Mouse (Mus musculus) ES-CJ7 (cell line): ENCODE measurements at regions not wholly inside any gene's neighbourhood (a gene's known extent, or its start where the extent isn't known, plus 50 kb on each side); places are given as distances from the start of the nearest gene placed in this dataset.

Source experiments
- DNase-seq: peaks from one replicate; pipeline ENCODE4 v3.0.0; 2011; ENCODE audit warnings: low read depth, low spot score

GRCm38 (mm10) chr9:60931290-60931689 is 136.9 kb downstream of the Uaca start:
- DNase-seq: no peak

- no peak for DNase-seq
These were observed 142.6 kb downstream of the Uaca start for GRCm38 (mm10) chr9:60936937-60937336.

- peak; percentile 84 for DNase-seq
These were observed 145.8 kb downstream of the Uaca start for GRCm38 (mm10) chr9:60939858-60940804.

- no peak for DNase-seq
These were observed 153.0 kb downstream of the Uaca start for GRCm38 (mm10) chr9:60947363-60947762.

GRCm38 (mm10) chr9:60948531-60949070 is 154.3 kb downstream of the Uaca start:
- DNase-seq: no peak

GRCm38 (mm10) chr9:60950161-60950560 is 155.8 kb downstream of the Uaca start:
- DNase-seq: no peak

- no peak for DNase-seq
These were observed 156.8 kb downstream of the Uaca start for GRCm38 (mm10) chr9:60951071-60951561.

- DNase-seq: no peak
These were observed 163.1 kb downstream of the Uaca start for GRCm38 (mm10) chr9:60957438-60957837.

GRCm38 (mm10) chr9:60959537-60959936 is 165.2 kb downstream of the Uaca start:
- DNase-seq: no peak

GRCm38 (mm10) chr9:60962086-60962485 is 167.7 kb downstream of the Uaca start:
- DNase-seq: no peak

GRCm38 (mm10) chr9:60965641-60966040 is 171.3 kb downstream of the Uaca start:
- DNase-seq: peak; percentile 39

GRCm38 (mm10) chr9:60968281-60969031 is 174.1 kb downstream of the Uaca start:
- DNase-seq: no peak

- DNase-seq: peak; percentile 55
These were observed 178.0 kb downstream of the Uaca start for GRCm38 (mm10) chr9:60972201-60972910.

GRCm38 (mm10) chr9:60974546-60974945 is 180.2 kb downstream of the Uaca start:
- no peak for DNase-seq

- no peak for DNase-seq
These were observed 188.2 kb downstream of the Uaca start for GRCm38 (mm10) chr9:60982383-60983085.

- DNase-seq: no peak
These were observed 188.9 kb downstream of the Uaca start for GRCm38 (mm10) chr9:60983246-60983645.

GRCm38 (mm10) chr9:60988113-60988512 is 193.8 kb downstream of the Uaca start:
- DNase-seq: no peak

- peak; percentile 14 for DNase-seq
These were observed 195.5 kb downstream of the Uaca start for GRCm38 (mm10) chr9:60989670-60990391.

- no peak for DNase-seq
These were observed 197.2 kb downstream of the Uaca start for GRCm38 (mm10) chr9:60991509-60991908.

- DNase-seq: no peak
These were observed 199.3 kb downstream of the Uaca start for GRCm38 (mm10) chr9:60993661-60994060.
